Mouse (Mus musculus) kidney, adult 2 months (tissue): ENCODE results near the gene Tent4b. TPM values are rescaled to one million over a fixed set of nuclear protein-coding genes. Genes with fewer than 3 reads are reported as not detected.

ENCODE experiments used
- DNase-seq: peaks from one replicate; pipeline ENCODE4 v3.0.0; 2021
- H3K27ac ChIP-seq: fragments of 200-500 bp; 2 replicates; pipeline ENCODE4 v1.5.1; 2012; ENCODE audit warnings: low read depth, low read length, control low read depth, inconsistent platforms; ENCODE audit not compliant: insufficient read depth
- H3K27me3 ChIP-seq: fragments of 200-500 bp; replicated peaks from 2 replicates; pipeline ENCODE4 v1.6.1; 2012; ENCODE audit warnings: mild to moderate bottlenecking, moderate library complexity, low read length, inconsistent platforms; ENCODE audit not compliant: control insufficient read depth, insufficient read depth
- H3K36me3 ChIP-seq: fragments of 200-500 bp; 2 replicates; pipeline ENCODE4 v1.6.1; 2012; ENCODE audit warnings: mild to moderate bottlenecking, moderate library complexity, low read length, inconsistent platforms; ENCODE audit not compliant: control insufficient read depth, insufficient read depth
- H3K4me1 ChIP-seq: fragments of 200-500 bp; 2 replicates; pipeline ENCODE4 v1.6.1; 2011; ENCODE audit warnings: low read length; ENCODE audit not compliant: control insufficient read depth, insufficient read depth
- H3K4me3 ChIP-seq: fragments of 200-500 bp; 2 replicates; pipeline ENCODE4 v1.5.1; 2011; ENCODE audit warnings: mild to moderate bottlenecking, low read depth, low read length, control low read depth; ENCODE audit not compliant: insufficient read depth
- CTCF ChIP-seq: fragments of 200-500 bp; conservative IDR thresholded peaks from 2 replicates; pipeline ENCODE4 v1.5.1; 2011; ENCODE audit warnings: low read depth, mild to moderate bottlenecking, control low read depth, low read length, moderate library complexity, mixed read lengths; ENCODE audit not compliant: insufficient read depth, insufficient read length
- POLR2A ChIP-seq: fragments of 200-500 bp; IDR thresholded peaks from one replicate; pipeline ENCODE4 v1.6.1; 2011; ENCODE audit warnings: low read depth, low read length, control low read depth
- WGBS: fragments of 180-500 bp; shearing (Covaris S2); methylation state at CpG from one replicate; pipeline ENCODE4 v1.1.7; 2018; 5-methylcytosine and 5-hydroxymethylcytosine counted together
- polyA plus RNA-seq: library from polyadenylated mRNA; depleted of rRNA; stranded (reverse); fragments of >200 nt; gene quantifications from 2 replicates; pipeline ENCODE4 v1.2.3, GENCODE M21; 2012

The Tent4b gene
- polyA plus RNA-seq, 1 experiment = 28.8 TPM

- no peaks in the 10 kb centered on the region for H3K4me1 ChIP-seq
These were observed 96.0 kb downstream of the Tent4b start for GRCm38 (mm10) chr8:88294977-88295376.

GRCm38 (mm10) chr8:88297976-88298732 is 99.1 kb downstream of the Tent4b start:
- WGBS = 30% methylated on average over 12 of the region's 12 CpGs
- Histone ChIP-seq H3K36me3 (no peaks in the 10 kb centered on the region), H3K4me3 (no peak overlapping the region), H3K27ac (no peak overlapping the region), H3K4me1 (no peaks in the 10 kb centered on the region), H3K27me3 (no peaks in the 10 kb centered on the region)
- DNase-seq = peak; percentile 28
- no peak for TF ChIP-seq CTCF
- no peak for TF ChIP-seq POLR2A

More at GRCm38 (mm10) chr8:88294977-88295376, 96.0 kb downstream of the Tent4b start:
- Histone ChIP-seq H3K27ac (no peak overlapping the region), H3K4me3 (no peak overlapping the region), H3K36me3 (no peaks in the 10 kb centered on the region), H3K27me3 (no peaks in the 10 kb centered on the region)
- TF ChIP-seq CTCF (no peak), POLR2A (no peak)
- DNase-seq = no peak
- WGBS = 91% methylated on average over 2 of the region's 2 CpGs

- no peak for TF ChIP-seq CTCF
- no peak for TF ChIP-seq POLR2A
- WGBS = 86% methylated on average over 10 of the region's 10 CpGs
- H3K27me3 ChIP-seq = no peaks in the 10 kb centered on the region
- no peaks in the 10 kb centered on the region for H3K4me1 ChIP-seq
- no peaks in the 10 kb centered on the region for H3K36me3 ChIP-seq
- H3K4me3 ChIP-seq = no peak overlapping the region
- DNase-seq = no peak
- no peak overlapping the region for H3K27ac ChIP-seq
These were observed 99.7 kb downstream of the Tent4b start for GRCm38 (mm10) chr8:88298733-88299103.

- no peaks in the 10 kb centered on the region for H3K4me1 ChIP-seq
- 74% methylated on average over 10 of the region's 10 CpGs for WGBS
- no peak overlapping the region for H3K27ac ChIP-seq
- no peak overlapping the region for H3K4me3 ChIP-seq
- TF ChIP-seq POLR2A = no peak
- no peak for TF ChIP-seq CTCF
- peak; percentile 20 for DNase-seq
- H3K27me3 ChIP-seq = no peaks in the 10 kb centered on the region
- H3K36me3 ChIP-seq = no peaks in the 10 kb centered on the region
These were observed 101.0 kb downstream of the Tent4b start for GRCm38 (mm10) chr8:88299907-88300603.

GRCm38 (mm10) chr8:88301589-88302437 is 102.8 kb downstream of the Tent4b start:
- Histone ChIP-seq H3K27ac (no peak overlapping the region), H3K36me3 (no peaks in the 10 kb centered on the region), H3K4me3 (no peak overlapping the region), H3K4me1 (no peaks in the 10 kb centered on the region), H3K27me3 (no peaks in the 10 kb centered on the region)
- DNase-seq = no peak
- TF ChIP-seq POLR2A (no peak), CTCF (no peak)
- 73% methylated on average over 15 of the region's 15 CpGs for WGBS

GRCm38 (mm10) chr8:88305814-88306213 is 106.8 kb downstream of the Tent4b start:
- Histone ChIP-seq H3K4me1 (no peaks in the 10 kb centered on the region), H3K27ac (no peak overlapping the region), H3K4me3 (no peak overlapping the region), H3K27me3 (no peaks in the 10 kb centered on the region), H3K36me3 (no peaks in the 10 kb centered on the region)
- WGBS = 94% methylated on average over 4 of the region's 4 CpGs
- DNase-seq = no peak
- TF ChIP-seq POLR2A (no peak), CTCF (no peak)

GRCm38 (mm10) chr8:88306511-88306910 is 107.5 kb downstream of the Tent4b start:
- Histone ChIP-seq H3K27me3 (no peaks in the 10 kb centered on the region), H3K4me1 (no peaks in the 10 kb centered on the region), H3K36me3 (no peaks in the 10 kb centered on the region), H3K4me3 (no peak overlapping the region), H3K27ac (no peak overlapping the region)
- WGBS = 82% methylated on average over 14 of the region's 14 CpGs
- DNase-seq = no peak
- TF ChIP-seq POLR2A (no peak), CTCF (peak; percentile 37; the same call in 1 of the 2 replicates)
